Comparison of ENCODE assay signal across 15 mouse cellular contexts in genomic region chr3:41583092-41583491, GRCm38 (mm10). TPM values are rescaled to one million over a fixed set of nuclear protein-coding genes. Genes with fewer than 3 reads are reported as not detected.
DNase-seq lines count a peak whose midpoint lies in the region; ATAC-seq and TF ChIP-seq lines count a peak whose summit lies in the region.
"Had no signal": no experiment of that assay in that cellular context is flagged by ENCODE, and none has a peak within 500 bp of the region (broad histone marks: within the 10 kb centered on the region; RNA-seq: fewer than 3 reads in every experiment).

No protein-coding gene starts in this region.

- 89% methylated on average over 14 of the region's 14 CpGs for WGBS in heart, embryonic 15.5 days
- WGBS in hindbrain, embryonic 16.5 days = 86% methylated on average over 14 of the region's 14 CpGs

- intact Hi-C loops in heart, postnatal 14 days (cut with DNase I) = loop anchor here (10.0 kb wide), 1 partner anchor 628 kb away; no protein-coding TSS in a partner anchor

- no peak overlapping the region for H3K9ac ChIP-seq in heart, embryonic 15.5 days
- H3K9ac ChIP-seq in hindbrain, embryonic 16.5 days (ENCODE audit: low read depth, low read length) = no peak overlapping the region
- H3K9ac ChIP-seq: embryonic facial prominence, embryonic 15.5 days had no signal

- H3K4me3 ChIP-seq in heart, embryonic 15.5 days = no peak overlapping the region
- no peak overlapping the region for H3K4me3 ChIP-seq in layer of hippocampus, adult 2 months
- no peak overlapping the region for H3K4me3 ChIP-seq in bone marrow macrophage, adult 2 months (ENCODE audit: insufficient read depth, low read length)
- no peak overlapping the region for H3K4me3 ChIP-seq in hindbrain, embryonic 16.5 days (ENCODE audit: low read length)
- H3K4me3 ChIP-seq: embryonic facial prominence, embryonic 15.5 days; forebrain, embryonic 10.5 days had no signal

- H3K27me3 ChIP-seq in heart, embryonic 15.5 days = no peaks in the 10 kb centered on the region
- H3K27me3 ChIP-seq in hindbrain, embryonic 16.5 days (replicated peaks; ENCODE audit: control insufficient read depth, insufficient read depth, low read length) = no peaks in the 10 kb centered on the region
- H3K27me3 ChIP-seq: embryonic facial prominence, embryonic 15.5 days had no signal

- TF ChIP-seq POLR2A in bone marrow macrophage, adult 2 months (IDR thresholded peaks at IDR 0.05; ENCODE audit: borderline replicate concordance, low read depth, low read length) = no peak

- no peaks in the 10 kb centered on the region for H3K36me3 ChIP-seq in heart, embryonic 15.5 days
- H3K36me3 ChIP-seq in hindbrain, embryonic 16.5 days (ENCODE audit: control insufficient read depth, insufficient read depth, low read length) = no peaks in the 10 kb centered on the region
- H3K36me3 ChIP-seq: embryonic facial prominence, embryonic 15.5 days had no signal

- DNase-seq in heart, postnatal 14 days = no peak
- no peak for DNase-seq in layer of hippocampus, adult 2 months (ENCODE audit: low spot score in 2 of 2)
- DNase-seq in layer of hippocampus, postnatal 10 days (ENCODE audit: low spot score in 2 of 2) = no peak
- DNase-seq in frontal cortex, postnatal 25 days (ENCODE audit: low spot score in 2 of 2) = no peak
- DNase-seq in frontal cortex, postnatal 10 days (ENCODE audit: low spot score in 2 of 2) = no peak
- DNase-seq: kidney, postnatal 10 days; thymus, postnatal 25 days had no signal

- H3K4me1 ChIP-seq in heart, embryonic 15.5 days (replicated peaks) = peaks cover 74% of the 10 kb centered on the region
- H3K4me1 ChIP-seq in bone marrow macrophage, adult 2 months (ENCODE audit: control insufficient read depth, insufficient read depth, low read length) = peaks cover 65% of the 10 kb centered on the region
- peaks cover 14% of the 10 kb centered on the region for H3K4me1 ChIP-seq in hindbrain, embryonic 16.5 days (ENCODE audit: control insufficient read depth, insufficient read depth, low read depth, low read length)

- H3K27ac ChIP-seq in heart, embryonic 15.5 days = peak overlapping the region; percentile 31; the same call in 1 of the 2 replicates
- peak overlapping the region; percentile 12; the same call in 1 of the 2 replicates for H3K27ac ChIP-seq in layer of hippocampus, adult 2 months
- H3K27ac ChIP-seq in bone marrow macrophage, adult 2 months (ENCODE audit: insufficient read depth, low read depth, low read length) = peak overlapping the region; percentile 39
- H3K27ac ChIP-seq in hindbrain, embryonic 16.5 days (ENCODE audit: low read depth, low read length) = peak overlapping the region; percentile 40; the same call in 1 of the 2 replicates
- H3K27ac ChIP-seq: embryonic facial prominence, embryonic 15.5 days; forebrain, embryonic 10.5 days; stomach, postnatal 0 days had no signal

- no peaks in the 10 kb centered on the region for H3K9me3 ChIP-seq in heart, embryonic 15.5 days (replicated peaks)
- H3K9me3 ChIP-seq in hindbrain, embryonic 16.5 days (ENCODE audit: control insufficient read depth, low read length) = no peaks in the 10 kb centered on the region
- H3K9me3 ChIP-seq: embryonic facial prominence, embryonic 15.5 days; forebrain, embryonic 10.5 days had no signal

- no peak for ATAC-seq in heart, embryonic 15.5 days (replicated peaks; ENCODE audit: insufficient number of reproducible peaks, insufficient read depth, low FRiP score, low read depth)
- ATAC-seq in hindbrain, embryonic 16.5 days = peak; percentile 37; the same call in 1 of the 2 replicates
- ATAC-seq: inflammation-experienced regulatory T-cells, adult 6 months; lung, postnatal 0 days had no signal

- no peak overlapping the region for H3K4me2 ChIP-seq in heart, embryonic 15.5 days
- no peak overlapping the region for H3K4me2 ChIP-seq in hindbrain, embryonic 16.5 days (ENCODE audit: low read length)
- H3K4me2 ChIP-seq: embryonic facial prominence, embryonic 15.5 days had no signal

- no peak for TF ChIP-seq CTCF in layer of hippocampus, adult 2 months (conservative IDR thresholded peaks at IDR 0.05)
- no peak for TF ChIP-seq CTCF in bone marrow macrophage, adult 2 months (IDR thresholded peaks at IDR 0.05; ENCODE audit: low read depth, low read length)

RNA-seq across cellular contexts. Expression of gene Jade1, which starts 27.6 kb away (rescaled TPM):
- 15.9 and 16.0 TPM in 2 replicates for polyA plus RNA-seq in heart, embryonic 15.5 days (2015; fragmentation: Nextera tagmentation; extraction: Ambion mirVana)
- 10 to 100 TPM; 28.1 to 28.6 TPM for total RNA-seq in heart, postnatal 14 days (2021)
- 10 to 100 TPM; 34.4 to 35.9 TPM for total RNA-seq in layer of hippocampus, adult 2 months (2021)
- 10 to 100 TPM; 18.6 to 23.0 TPM for total RNA-seq in layer of hippocampus, postnatal 10 days (2021)
- 11.5 and 13.9 TPM in 2 replicates for polyA plus RNA-seq in bone marrow macrophage, adult 2 months (2012; ENCODE audit: insufficient read depth, insufficient read length, missing spikeins)
- polyA plus RNA-seq in hindbrain, embryonic 16.5 days (2015; fragmentation: Nextera tagmentation; extraction: Ambion mirVana) = 12.7 TPM in 2 replicates
